Mouse (Mus musculus) lung, postnatal 0 days (tissue): Measurements from ENCODE around the gene Igfbpl1.

ENCODE experiments used
- CTCF ChIP-seq: IDR thresholded peaks from 2 replicates; pipeline ENCODE4 v1.5.1; 2016; ENCODE audit warnings: antibody characterized with exemption, mild to moderate bottlenecking
- EP300 ChIP-seq: IDR thresholded peaks from 2 replicates; pipeline ENCODE4 v1.6.1; 2016; ENCODE audit warnings: antibody characterized with exemption, mild to moderate bottlenecking, control low read depth

- TF ChIP-seq CTCF, result no peak
- TF ChIP-seq EP300, result no peak
Observed at GRCm38 (mm10) chr4:45798964-45799363, 27.8 kb downstream of the Igfbpl1 start, which contains the start of gene Aldh1b1.
